Mouse (Mus musculus) gastrocnemius, postnatal 10 days (tissue): ENCODE data around the gene Ptprd. TPM values are rescaled to one million over a fixed set of nuclear protein-coding genes. Genes with fewer than 3 reads are reported as not detected.

ENCODE experiments used
- DNase-seq: peaks from one replicate; pipeline ENCODE4 v3.0.0; 2021; ENCODE audit warnings: mixed read lengths
- total RNA-seq, 2 experiments: library from RNA; stranded (reverse); gene quantifications; 2 replicates each; pipeline ENCODE4 v1.2.3; 2021

Ptprd gene
- total RNA-seq, 2 experiments from 2014 or later, result 43.3 to 53.4 TPM

DNA sequence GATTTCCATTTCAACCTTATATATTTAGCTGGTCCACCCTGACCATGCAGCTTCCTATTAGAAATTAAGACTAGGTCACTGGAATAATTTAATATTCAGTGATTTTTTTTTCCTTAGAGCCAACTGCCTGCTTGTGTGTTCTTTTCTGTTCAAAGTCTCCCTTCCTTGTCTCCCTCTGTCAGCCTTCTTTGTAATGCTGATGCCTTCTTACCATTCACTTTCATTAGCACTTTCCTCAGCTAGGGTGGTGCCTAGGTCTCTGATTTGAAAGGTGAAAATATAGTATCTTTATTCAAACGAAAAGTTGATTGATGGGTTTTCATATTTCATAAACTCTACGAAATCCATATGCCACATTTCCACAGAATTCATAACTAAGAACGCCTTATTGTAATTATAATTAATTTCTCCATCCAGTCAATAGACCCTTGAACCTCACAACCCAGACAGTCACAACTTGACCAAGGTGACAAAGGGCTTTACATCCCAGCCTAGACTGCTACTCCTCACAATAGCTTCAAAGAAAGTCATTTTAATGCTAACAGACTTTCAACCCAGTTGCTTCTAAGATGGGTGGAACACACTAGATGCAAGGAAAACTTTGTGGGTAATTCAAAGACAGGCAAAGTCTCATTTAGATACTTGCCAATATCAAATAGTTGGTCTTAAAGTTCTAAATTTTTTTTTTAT lies 2197.5 kb downstream of the Ptprd start:
- no peak for DNase-seq

DNA sequence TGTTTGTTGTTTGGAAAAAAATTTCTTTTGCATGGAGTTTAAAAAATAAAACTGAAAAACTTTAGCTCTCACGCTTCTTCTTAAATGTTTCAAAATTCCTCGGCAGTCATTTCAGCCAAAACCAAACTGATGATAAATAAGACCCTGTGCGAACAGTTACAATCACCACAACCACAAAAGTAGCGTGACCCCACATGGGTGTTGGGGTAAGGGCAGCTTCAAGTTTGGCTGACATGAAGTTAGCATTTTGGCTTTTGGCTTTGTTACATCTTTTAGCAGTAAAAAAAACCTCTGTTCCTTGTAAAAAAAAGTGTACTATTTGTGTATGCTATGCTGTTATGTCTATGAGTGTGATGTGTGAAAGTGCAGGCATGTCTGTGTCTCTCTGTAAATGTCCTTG lies 2203.2 kb downstream of the Ptprd start:
- DNase-seq, result no peak

DNA sequence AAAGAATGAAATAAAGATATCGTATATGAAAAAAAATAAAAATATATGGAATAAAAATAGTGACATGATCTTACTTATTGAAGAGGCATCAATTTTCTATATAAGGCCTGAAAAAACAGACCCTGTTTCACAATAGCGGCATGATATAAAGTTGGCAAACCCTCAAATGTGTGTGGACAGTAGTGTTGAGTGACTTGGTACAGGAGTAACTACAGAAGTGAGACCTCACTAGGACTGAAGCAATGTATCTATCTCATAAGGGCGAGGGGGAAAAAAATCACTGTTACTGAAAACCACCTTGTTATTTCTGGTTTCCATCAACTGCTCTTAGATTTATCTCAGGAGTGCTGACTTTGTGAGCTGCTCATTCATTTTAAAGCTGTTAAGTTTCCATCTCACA lies 2204.5 kb downstream of the Ptprd start:
- DNase-seq, result no peak

DNA sequence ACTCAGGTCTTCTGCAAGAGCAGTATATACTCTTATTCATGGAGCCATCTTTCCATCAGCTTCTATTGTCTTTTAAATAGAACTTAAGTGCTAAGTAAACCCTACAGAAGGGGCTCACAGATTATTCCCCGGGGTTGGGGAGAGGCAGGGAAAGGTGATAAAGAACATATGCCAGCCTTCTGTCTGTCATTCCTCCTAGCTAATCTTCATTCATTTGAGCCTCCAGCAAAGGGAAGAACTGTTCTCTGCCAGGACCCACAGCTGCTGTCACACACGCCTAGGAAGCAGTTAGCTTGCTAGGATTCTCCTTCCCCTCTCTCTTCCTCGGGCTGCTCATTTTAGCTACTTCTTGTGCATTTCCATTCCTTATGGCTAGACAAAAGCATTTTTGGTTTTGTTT lies 2205.0 kb downstream of the Ptprd start:
- no peak for DNase-seq

DNA sequence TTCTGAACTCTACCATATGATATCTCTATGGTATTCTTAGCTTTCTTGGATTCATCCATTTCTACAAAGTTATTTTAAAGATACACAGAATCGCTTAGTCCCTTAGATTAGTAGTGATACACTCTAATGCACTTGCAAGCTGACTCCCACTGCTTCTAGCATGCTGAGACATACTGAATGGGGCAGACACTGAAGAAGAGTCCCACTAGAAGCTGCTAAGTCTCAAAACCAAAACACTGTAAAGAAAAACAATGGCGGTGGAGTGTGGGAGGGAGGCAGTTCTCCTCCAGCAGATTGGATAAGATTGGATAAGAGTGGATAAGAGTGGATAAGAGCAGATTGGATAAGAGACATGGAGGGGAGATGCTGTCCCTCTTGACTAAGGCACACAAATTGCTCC lies 2207.6 kb downstream of the Ptprd start:
- no peak for DNase-seq

DNA sequence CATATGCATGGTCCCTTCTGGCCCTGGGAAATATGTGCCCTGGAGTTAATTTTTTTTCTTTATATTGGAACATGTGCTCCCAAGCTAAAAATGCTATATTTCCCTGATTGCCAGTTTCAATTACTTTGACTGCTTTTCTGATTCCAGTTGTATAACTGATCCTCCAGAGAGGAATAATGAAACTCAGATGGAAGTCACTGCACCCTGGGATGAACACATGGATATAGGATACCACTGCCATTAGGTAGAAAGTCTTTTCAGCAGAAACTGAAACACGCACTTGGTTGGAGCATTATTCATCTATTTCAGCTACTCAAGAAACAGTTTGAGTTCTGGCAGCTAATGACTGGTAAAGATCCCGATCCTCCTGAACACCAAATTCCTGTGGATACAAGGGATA lies 2211.5 kb downstream of the Ptprd start:
- DNase-seq, result no peak

DNA sequence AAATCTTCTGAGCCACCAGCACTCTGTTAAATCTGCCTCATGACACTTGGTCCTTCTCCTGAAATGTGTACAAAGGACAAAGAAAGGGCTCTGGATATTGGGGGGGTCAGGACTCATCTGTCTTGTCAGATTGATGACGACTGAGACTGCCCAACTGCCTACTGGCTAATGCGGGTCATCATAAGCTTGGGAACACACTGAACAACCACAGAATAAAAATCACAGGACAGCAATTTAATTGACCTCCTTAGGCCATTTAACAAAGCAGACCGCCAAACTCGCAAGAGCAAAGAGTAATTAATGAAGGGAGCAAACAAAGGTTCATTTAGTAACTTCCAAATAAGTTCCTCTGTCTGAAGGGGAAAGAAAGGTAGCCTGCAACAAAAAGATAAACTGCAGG lies 2215.9 kb downstream of the Ptprd start:
- DNase-seq, result no peak

DNA sequence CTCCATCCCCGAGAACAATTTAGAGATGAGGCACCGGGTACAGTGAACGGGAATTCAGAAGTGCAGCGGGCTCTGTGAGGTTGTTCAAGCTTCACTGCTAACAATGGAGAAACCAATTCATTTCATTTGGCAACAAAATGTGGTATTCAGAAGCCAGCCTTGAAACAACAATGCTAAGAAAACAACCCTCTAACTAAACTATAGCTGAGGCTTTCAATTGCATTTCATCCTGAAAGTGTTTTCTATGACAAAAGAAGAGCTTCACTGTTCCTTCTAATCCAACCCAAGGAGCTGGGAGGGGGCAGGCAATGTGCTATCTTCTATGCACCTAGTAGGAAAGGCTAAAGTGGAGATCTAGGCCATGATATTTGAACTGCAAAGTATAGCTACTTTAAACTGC lies 2217.2 kb downstream of the Ptprd start:
- DNase-seq, result no peak

DNA sequence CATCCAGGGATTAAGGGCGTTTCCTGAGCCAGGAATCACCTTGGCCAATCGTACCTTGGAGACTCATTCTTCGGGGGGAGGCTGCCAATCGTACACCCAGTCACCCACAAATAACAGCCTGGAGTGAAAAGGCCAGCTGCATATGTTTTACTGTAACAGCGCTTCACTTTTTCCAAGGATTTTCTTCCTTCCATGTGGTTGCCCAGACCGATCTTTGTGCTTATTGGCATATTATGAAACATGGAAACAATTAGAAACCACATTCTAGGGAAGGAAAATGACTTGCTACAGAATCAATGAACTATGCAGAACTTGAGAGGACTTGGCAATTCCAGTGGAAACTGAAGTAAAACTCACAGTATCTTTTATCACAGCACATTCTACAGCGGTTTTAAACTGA lies 2218.7 kb downstream of the Ptprd start:
- DNase-seq, result no peak

DNA sequence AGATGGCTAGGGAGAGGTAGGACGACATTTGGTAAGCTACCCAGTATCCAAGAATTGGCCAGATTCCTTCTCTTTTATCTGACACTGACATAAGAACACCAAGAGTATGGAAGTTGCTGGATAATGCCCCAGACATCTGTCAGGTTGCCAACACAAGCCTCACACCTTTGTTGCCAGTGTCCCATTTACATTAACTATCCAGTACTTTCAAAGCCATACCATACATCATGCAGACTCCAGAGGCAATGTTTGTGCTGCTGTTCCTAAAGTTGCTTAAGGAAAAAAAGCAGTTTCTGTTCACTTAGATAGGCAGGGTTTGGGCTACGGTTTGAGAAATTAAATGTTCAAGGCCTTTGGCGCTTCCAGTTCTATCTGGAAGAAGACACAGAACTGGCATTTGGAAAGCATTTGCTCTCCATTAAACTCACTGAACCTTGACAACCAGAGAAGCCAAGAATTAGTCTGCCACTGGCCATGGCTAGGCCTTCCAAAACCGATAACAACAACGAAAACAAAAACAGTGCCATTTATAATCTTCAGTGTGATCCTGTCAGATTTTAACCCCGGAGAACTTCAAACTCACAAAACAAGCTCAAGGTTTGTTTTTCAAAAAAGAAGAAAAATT lies 2220.0 kb downstream of the Ptprd start:
- DNase-seq, result no peak

DNA sequence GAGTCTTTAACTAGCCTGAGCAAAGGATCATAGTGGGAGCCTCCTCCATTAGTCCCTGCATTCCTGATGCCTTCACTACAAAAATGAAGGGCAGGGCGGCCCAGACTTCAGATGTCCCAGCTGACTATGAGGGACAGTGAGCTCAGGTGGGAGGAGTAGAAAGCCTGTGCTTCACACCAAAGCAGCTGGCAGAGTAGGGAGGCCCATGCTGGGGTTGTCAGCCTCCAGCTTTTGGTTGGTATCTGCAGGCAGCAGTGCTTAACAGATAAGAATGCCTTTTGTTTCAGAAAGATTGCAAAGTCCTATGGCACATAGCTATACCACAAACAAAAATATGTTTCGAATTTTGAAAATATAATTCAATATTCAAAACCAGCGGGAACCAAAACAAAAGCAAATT lies 2237.0 kb downstream of the Ptprd start:
- no peak for DNase-seq

DNA sequence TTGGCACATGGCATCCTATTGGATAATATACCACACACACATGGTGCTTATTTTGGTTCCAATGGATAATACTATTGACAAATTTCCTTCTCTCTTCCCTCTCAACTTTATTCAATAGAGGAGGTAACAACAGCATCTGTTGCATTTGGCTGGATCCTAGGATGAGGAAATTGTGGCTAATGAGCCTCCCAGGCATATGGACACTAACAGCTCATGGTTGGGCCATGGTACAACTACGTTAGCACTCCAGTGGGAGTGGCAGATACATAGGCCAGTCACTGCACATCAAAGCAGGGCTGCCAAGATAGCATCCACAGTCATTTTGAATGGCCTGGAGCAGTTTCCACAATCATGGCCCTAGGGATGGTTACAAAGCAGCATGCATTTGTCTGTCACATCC lies 2238.4 kb downstream of the Ptprd start:
- no peak for DNase-seq

DNA sequence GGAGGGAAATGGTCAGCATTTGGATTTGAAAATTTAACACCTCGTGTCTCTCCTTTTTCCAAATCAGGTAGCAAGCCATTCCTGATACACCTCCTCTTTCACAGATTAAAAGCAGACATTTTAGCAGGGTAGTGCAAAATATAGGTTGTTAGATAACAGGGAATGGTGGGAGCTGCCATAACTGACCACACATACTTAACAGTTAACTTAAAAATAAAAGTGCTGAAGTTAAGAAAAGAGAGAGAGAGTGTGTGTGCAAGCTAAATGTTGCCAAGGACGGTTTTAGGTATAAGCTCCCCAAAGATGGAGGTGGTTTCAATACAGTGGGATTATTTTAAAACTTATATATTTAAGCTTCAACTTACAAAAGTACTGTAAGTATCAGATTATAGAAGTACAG lies 2241.8 kb downstream of the Ptprd start:
- DNase-seq, result no peak

DNA sequence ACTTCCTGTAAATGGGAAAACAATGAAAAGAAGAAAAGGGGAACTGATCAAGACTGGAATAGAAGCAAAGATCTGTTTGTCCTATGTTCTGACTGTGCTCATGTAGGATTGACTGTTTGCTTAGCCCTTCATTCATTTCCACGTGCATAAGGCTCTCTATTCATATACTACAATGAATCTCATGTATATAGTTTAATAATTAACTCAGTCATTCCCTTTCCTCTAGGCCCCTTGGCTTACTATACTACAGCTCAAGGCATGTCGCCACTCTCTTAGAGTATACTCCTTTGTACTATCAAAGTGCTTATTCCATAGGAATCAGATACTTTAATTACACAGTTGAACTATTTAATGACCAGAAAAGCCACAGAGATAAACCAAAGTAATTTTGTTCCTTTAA lies 2243.1 kb downstream of the Ptprd start:
- DNase-seq, result no peak

DNA sequence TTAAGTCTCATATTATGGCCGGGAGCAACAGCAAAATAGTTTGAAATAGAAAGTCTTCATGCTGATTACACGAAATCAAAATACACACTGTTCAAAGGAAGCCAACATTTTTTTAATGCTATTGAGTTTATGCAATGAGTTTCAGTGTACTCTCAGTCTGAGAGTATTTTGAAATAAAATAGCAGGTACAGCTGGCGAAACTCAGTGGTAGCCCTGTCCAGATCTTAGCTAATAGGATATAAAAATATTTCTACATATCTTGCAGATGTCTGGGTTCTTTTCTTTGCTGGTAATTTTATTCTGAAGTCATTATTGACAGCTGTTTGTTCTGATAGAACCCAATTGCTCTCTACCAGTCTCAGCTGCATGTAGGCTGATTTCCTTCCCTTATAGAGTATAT lies 2246.0 kb downstream of the Ptprd start:
- no peak for DNase-seq

DNA sequence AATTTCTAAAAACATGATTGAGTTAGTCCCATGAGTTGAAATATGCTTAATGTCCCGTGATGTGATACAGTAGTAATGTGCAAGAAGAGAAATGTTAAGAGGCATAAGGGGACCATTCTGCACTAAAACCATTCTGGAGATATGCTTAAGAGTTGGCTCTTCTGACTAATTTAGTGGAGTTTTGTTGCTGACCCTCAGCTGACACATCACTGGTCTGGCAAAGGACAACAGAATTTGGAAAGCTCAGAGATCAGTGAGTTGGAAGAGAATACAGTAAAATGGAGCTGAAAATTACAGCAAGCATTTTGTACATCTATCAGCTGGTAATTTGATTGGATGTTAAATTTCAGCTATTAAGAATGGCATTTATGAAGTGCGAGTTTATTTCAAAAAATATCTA lies 2248.8 kb downstream of the Ptprd start:
- DNase-seq, result no peak

DNA sequence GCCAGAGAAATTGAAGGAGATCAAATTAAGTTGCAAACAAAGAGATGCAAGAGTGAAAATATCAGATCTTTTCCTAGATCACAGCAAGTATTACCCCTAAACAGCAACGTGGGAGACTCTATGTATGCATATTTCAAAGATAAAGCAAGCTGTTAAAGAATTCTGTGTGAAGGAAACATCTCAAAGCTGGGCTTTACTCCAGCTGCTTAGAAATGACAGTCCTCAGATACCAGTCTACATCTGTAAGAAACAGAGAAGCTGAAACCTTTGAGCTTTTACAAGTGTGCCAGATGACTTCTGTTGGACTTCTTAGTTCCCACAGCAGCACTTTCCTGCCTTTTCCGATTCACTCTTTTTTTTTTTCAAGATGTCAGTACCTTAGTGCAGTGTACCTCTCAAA lies 2249.9 kb downstream of the Ptprd start:
- DNase-seq, result no peak

DNA sequence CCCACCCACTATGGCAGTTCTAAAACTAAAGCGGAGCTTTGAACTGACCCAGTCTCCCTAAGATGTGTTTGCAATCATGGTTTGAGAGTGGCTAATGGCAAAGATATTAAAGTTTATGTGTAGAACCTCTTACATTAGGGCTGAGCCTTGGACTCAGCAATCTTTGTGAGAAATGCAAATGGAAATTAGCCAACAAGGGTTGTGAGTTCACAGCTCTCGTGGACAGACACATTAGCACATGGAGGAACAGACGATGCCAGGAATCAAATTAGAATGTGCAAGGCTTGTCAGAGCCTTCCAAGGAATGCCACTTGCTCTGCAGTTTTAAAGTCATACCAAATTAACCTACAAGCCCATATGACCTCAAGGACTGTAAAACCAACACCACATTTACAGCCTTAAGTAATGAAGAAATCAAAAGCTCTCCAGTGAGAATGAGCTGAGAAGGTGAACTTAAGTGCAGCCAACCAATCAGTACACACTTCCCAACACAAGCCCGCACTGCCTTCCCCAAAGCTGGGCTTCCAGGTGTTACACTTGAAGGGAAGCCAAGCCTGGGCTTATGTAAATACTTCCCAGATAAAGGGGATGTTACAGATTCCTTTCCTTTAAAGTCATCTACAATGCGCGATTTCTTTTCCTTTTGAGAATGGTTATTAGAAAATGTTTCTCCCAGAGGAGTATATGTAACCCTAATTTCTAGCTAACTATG lies 2258.3 kb downstream of the Ptprd start:
- DNase-seq, result no peak

DNA sequence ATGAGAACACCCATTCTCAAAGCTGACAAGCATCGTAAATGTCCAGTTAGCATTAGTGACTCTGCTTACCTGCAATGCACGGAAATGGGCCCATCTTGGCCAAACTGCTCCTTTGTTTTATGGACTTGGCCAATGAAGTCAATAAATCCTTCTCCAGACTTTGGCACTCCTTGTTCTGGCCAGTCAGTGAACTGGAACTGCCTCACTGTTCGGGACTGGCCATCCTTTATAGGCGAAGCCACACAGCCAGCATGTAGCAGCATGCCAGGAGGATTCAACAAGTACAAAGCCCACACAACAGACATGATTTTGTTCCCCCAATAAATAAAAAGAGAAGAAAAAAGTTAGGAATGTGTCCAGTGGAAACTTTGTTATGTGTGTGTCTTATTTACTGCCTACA lies 2261.2 kb downstream of the Ptprd start:
- no peak for DNase-seq

DNA sequence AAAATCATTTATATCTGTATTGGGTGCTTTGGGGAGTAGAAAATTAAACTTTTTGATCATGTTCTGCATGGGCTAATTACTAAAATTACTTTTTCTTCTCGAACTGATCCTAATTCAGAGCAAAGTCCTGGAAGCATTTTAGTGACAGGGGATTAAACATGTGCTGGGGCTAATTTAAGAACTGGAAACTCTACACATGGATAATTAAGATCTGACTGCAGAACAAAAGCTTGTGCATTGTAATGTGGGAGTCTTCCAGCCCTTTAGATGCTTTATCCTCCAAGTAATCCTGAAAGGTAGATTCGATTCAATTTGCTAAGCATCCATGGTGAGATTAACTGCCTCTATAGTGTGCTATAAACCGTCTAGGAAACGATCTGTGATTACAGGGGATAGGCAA lies 2316.9 kb downstream of the Ptprd start:
- DNase-seq, result no peak
